Mouse (Mus musculus): Measurements from ENCODE around the gene Wdr27. TPM values are rescaled to one million over a fixed set of nuclear protein-coding genes. Genes with fewer than 3 reads are reported as not detected.
A peak's percentile ranks its signal among the peaks of the same experiment; 100 is the strongest.
"Not testable (repeated sequence)": the region's sequence is repeated elsewhere in the genome, so short reads cannot be mapped to it uniquely, and the experiment has no call there.

Gene Wdr27
- polyA plus RNA-seq, 2 experiments = 3.0 to 6.0 TPM

DNA sequence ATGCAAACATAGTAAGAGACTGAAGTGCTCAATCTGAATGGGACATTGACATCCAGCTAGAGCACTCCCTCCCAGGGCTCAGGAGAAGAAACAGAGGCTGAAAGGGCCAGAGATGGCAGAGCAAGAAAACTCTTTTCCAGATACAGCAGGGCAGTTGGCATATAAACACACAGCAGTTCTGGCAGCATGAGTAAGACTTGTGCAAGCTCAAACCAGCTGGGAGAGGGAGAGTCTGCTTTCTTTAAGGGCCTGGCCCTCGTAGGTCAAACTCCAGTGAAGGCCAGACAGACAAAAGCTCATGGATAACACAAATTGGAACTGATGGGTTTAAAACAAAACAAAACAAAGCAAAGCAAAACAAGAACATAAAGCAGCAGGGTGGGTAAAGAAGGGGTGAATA is 36.3 kb downstream of the Wdr27 start:
- H3K4me2 ChIP-seq (replicated peaks; ENCODE audit: low read depth, low read length, severe bottlenecking) = no peak overlapping the region
- H3K9me3 ChIP-seq (ENCODE audit: control insufficient read depth, low read length) = no peaks in the 10 kb centered on the region
- 0 out of 2 replicates have a peak, but pooled peaks cover 3% of the 10 kb centered on the region for H3K4me1 ChIP-seq (ENCODE audit: control insufficient read depth, insufficient read depth, low read length)
- ATAC-seq (ENCODE audit: low FRiP score, low read depth) = no peak
- no peak for TF ChIP-seq POLR2A (IDR thresholded peaks at IDR 0.05; ENCODE audit: borderline replicate concordance, extremely low read depth, insufficient read depth, insufficient read length)
- no peak overlapping the region for H3K9ac ChIP-seq (ENCODE audit: low read depth, low read length, severe bottlenecking)
- no peaks in the 10 kb centered on the region for H3K27me3 ChIP-seq (ENCODE audit: control insufficient read depth, insufficient read depth, low read length)
- H3K27ac ChIP-seq (replicated peaks; ENCODE audit: low read depth, low read length) = no peak overlapping the region
- no peaks in the 10 kb centered on the region for H3K36me3 ChIP-seq (ENCODE audit: control insufficient read depth, insufficient read depth, low read length)
- DNase-seq (ENCODE audit: low spot score) = no peak
- no peak overlapping the region for H3K4me3 ChIP-seq (replicated peaks; ENCODE audit: low read length)
- 31% methylated on average over 1 of the region's 1 CpGs for WGBS

DNA sequence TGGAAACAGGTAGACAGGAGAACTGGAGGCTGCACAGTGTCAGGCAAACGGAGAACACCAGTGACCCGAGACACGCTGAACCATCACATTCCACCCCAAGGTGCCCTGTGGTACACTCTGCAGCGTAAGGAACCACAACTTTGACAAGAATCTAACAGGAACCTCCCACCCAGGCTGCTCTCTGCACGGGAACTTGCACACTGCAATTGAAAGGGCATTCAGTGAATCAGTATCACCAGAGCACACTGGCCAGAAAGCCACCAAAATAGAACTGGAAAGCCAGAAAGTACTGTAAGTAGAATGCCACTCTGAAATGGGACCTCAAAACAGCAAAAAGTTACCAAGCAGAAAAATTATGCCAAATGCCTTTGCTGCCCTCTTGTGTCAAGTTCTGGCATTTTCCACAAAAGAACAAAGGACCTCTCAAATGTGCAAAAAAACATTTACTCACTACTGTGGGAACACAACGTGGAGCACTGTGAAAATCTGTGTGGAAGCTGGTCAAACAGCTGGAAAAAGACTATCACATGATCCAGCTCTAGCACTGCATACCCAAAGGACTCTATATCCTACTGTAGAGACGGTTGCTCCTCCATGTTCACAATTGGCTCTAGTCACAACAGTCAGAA is 38.2 kb downstream of the Wdr27 start:
- ATAC-seq (ENCODE audit: low FRiP score, low read depth) (peak; percentile 63; the same call in 1 of the 2 replicates), DNase-seq (ENCODE audit: low spot score) (peak; percentile 84)
- Histone ChIP-seq H3K9ac (ENCODE audit: low read depth, low read length, severe bottlenecking) (no peak overlapping the region), H3K4me2 (replicated peaks; ENCODE audit: low read depth, low read length, severe bottlenecking) (no peak overlapping the region), H3K4me3 (replicated peaks; ENCODE audit: low read length) (no peak overlapping the region), H3K27ac (replicated peaks; ENCODE audit: low read depth, low read length) (no peak overlapping the region), H3K36me3 (ENCODE audit: control insufficient read depth, insufficient read depth, low read length) (no peaks in the 10 kb centered on the region), H3K4me1 (ENCODE audit: control insufficient read depth, insufficient read depth, low read length) (0 out of 2 replicates have a peak, but pooled peaks cover 3% of the 10 kb centered on the region), H3K9me3 (ENCODE audit: control insufficient read depth, low read length) (no peaks in the 10 kb centered on the region), H3K27me3 (ENCODE audit: control insufficient read depth, insufficient read depth, low read length) (no peaks in the 10 kb centered on the region)
- no peak for TF ChIP-seq POLR2A (IDR thresholded peaks at IDR 0.05; ENCODE audit: borderline replicate concordance, extremely low read depth, insufficient read depth, insufficient read length)
- 54% methylated on average over 7 of the region's 7 CpGs for WGBS

DNA sequence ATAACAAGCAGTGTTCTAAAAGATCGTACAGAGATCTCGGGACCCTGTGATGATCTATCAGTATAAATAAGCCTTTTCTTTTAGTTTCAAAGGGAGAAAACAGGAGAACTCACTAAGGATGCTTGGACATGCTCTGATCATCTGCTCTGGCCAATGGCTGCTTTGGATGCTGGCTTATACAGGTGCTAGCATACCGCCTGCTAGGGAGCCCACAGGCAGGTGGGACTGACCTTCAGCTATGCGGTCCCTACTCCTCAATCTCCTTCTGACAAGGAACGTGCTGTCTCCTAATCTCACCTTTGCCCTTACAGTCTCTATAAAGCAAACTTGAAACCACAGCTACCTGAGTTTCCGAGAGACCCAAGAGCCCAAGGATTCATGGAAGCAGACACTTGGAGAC is 38.8 kb downstream of the Wdr27 start:
- H3K27me3 ChIP-seq (ENCODE audit: control insufficient read depth, insufficient read depth, low read length) = no peaks in the 10 kb centered on the region
- no peak overlapping the region for H3K4me3 ChIP-seq (replicated peaks; ENCODE audit: low read length)
- no peak for TF ChIP-seq POLR2A (IDR thresholded peaks at IDR 0.05; ENCODE audit: borderline replicate concordance, extremely low read depth, insufficient read depth, insufficient read length)
- no peak overlapping the region for H3K27ac ChIP-seq (replicated peaks; ENCODE audit: low read depth, low read length)
- 0 out of 2 replicates have a peak, but pooled peaks cover 3% of the 10 kb centered on the region for H3K4me1 ChIP-seq (ENCODE audit: control insufficient read depth, insufficient read depth, low read length)
- DNase-seq (ENCODE audit: low spot score) (no peak), ATAC-seq (ENCODE audit: low FRiP score, low read depth) (no peak)
- no peaks in the 10 kb centered on the region for H3K9me3 ChIP-seq (ENCODE audit: control insufficient read depth, low read length)
- no peaks in the 10 kb centered on the region for H3K36me3 ChIP-seq (ENCODE audit: control insufficient read depth, insufficient read depth, low read length)
- WGBS = 85% methylated on average over 6 of the region's 6 CpGs
- H3K9ac ChIP-seq (ENCODE audit: low read depth, low read length, severe bottlenecking) = no peak overlapping the region
- no peak overlapping the region for H3K4me2 ChIP-seq (replicated peaks; ENCODE audit: low read depth, low read length, severe bottlenecking)

DNA sequence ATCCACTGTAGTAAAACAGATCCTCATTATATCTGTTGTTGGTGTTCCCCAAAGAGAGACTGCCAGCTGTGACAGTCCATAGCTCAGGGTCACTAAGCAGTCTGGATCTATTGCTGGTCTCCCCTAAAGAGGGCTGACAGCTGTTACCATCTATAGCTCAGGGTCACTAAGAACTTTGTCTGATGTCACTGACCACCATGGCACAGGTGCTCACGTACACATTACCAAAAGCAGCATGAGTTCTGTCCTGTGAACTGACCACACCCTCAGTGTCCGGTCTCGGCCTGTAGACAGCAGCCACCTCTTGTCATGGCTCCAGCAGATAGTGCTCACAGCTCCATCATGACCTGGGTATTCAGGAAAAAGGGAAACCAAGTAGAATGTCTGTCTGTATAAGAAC is 39.7 kb downstream of the Wdr27 start:
- WGBS = 87% methylated on average over 3 of the region's 3 CpGs
- no peak overlapping the region for H3K4me2 ChIP-seq (replicated peaks; ENCODE audit: low read depth, low read length, severe bottlenecking)
- H3K27me3 ChIP-seq (ENCODE audit: control insufficient read depth, insufficient read depth, low read length) = no peaks in the 10 kb centered on the region
- TF ChIP-seq POLR2A (IDR thresholded peaks at IDR 0.05; ENCODE audit: borderline replicate concordance, extremely low read depth, insufficient read depth, insufficient read length) = no peak
- no peaks in the 10 kb centered on the region for H3K36me3 ChIP-seq (ENCODE audit: control insufficient read depth, insufficient read depth, low read length)
- H3K9me3 ChIP-seq (ENCODE audit: control insufficient read depth, low read length) = no peaks in the 10 kb centered on the region
- H3K9ac ChIP-seq (ENCODE audit: low read depth, low read length, severe bottlenecking) = no peak overlapping the region
- no peak overlapping the region for H3K4me3 ChIP-seq (replicated peaks; ENCODE audit: low read length)
- ATAC-seq (ENCODE audit: low FRiP score, low read depth) (no peak), DNase-seq (ENCODE audit: low spot score) (no peak)
- 0 out of 2 replicates have a peak, but pooled peaks cover 3% of the 10 kb centered on the region for H3K4me1 ChIP-seq (ENCODE audit: control insufficient read depth, insufficient read depth, low read length)
- no peak overlapping the region for H3K27ac ChIP-seq (replicated peaks; ENCODE audit: low read depth, low read length)

DNA sequence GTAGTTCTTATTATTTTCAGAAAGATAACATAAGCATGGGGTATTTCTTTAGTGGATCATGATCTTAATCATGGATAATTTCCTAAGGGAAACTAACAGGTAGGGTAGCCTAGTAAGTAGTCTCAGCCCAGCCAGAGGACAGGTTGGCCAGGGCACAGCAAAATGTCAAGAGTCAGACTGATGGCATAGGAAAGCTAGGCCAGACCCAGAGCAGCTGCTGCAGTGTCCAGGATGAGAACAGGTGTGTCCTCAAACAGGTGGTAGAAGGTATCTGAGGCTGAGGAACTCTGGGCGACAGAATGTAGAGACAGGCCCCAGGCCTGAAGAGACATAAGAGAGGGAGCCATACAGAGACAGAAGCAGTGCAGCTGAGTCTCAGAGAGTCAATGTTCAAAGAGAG is 44.0 kb downstream of the Wdr27 start:
- 82% methylated on average over 1 of the region's 1 CpGs for WGBS
- DNase-seq (ENCODE audit: low spot score) (no peak), ATAC-seq (ENCODE audit: low FRiP score, low read depth) (no peak)
- no peak for TF ChIP-seq POLR2A (IDR thresholded peaks at IDR 0.05; ENCODE audit: borderline replicate concordance, extremely low read depth, insufficient read depth, insufficient read length)
- Histone ChIP-seq H3K27me3 (ENCODE audit: control insufficient read depth, insufficient read depth, low read length) (no peaks in the 10 kb centered on the region), H3K9ac (ENCODE audit: low read depth, low read length, severe bottlenecking) (no peak overlapping the region), H3K9me3 (ENCODE audit: control insufficient read depth, low read length) (no peaks in the 10 kb centered on the region), H3K27ac (replicated peaks; ENCODE audit: low read depth, low read length) (no peak overlapping the region), H3K4me2 (replicated peaks; ENCODE audit: low read depth, low read length, severe bottlenecking) (no peak overlapping the region), H3K4me1 (ENCODE audit: control insufficient read depth, insufficient read depth, low read length) (no peaks in the 10 kb centered on the region), H3K4me3 (replicated peaks; ENCODE audit: low read length) (no peak overlapping the region), H3K36me3 (ENCODE audit: control insufficient read depth, insufficient read depth, low read length) (no peaks in the 10 kb centered on the region)

DNA sequence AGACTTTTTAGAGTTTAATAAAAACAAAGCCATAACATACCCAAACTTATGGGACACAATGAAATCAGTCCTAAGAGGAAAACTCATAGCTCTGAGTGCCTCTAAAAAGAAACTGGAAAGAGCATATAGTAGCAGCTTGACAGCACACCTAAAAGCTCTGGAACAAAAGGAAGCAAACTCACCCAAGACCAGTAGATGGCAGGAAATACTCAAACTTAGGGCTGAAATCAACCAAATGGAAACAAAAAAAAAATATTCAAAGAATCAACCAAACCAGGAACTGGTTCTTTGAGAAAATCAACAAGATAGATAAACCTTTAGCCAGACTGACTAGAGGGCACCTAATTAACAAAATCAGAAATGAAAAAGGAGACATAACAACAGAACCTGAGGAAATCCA is 47.9 kb downstream of the Wdr27 start:
- H3K9ac ChIP-seq (ENCODE audit: low read depth, low read length, severe bottlenecking); H3K27ac ChIP-seq (replicated peaks; ENCODE audit: low read depth, low read length); H3K4me2 ChIP-seq (replicated peaks; ENCODE audit: low read depth, low read length, severe bottlenecking); DNase-seq (ENCODE audit: low spot score); H3K4me1 ChIP-seq (ENCODE audit: control insufficient read depth, insufficient read depth, low read length); H3K9me3 ChIP-seq (ENCODE audit: control insufficient read depth, low read length); H3K36me3 ChIP-seq (ENCODE audit: control insufficient read depth, insufficient read depth, low read length); H3K27me3 ChIP-seq (ENCODE audit: control insufficient read depth, insufficient read depth, low read length); H3K4me3 ChIP-seq (replicated peaks; ENCODE audit: low read length); ATAC-seq (ENCODE audit: low FRiP score, low read depth): not testable (repeated sequence)
